Mouse (Mus musculus): Measurements from ENCODE around the gene Nlgn1. TPM values are rescaled to one million over a fixed set of nuclear protein-coding genes. Genes with fewer than 3 reads are reported as not detected.
A peak's percentile ranks its signal among the peaks of the same experiment; 100 is the strongest.

The Nlgn1 gene
- polyA plus RNA-seq, 1 experiment from 2014 or later = 5.8 TPM

- Histone ChIP-seq H3K4me3 (ENCODE audit: low read depth, low read length) (no peak overlapping the region), H3K4me1 (replicated peaks; ENCODE audit: control insufficient read depth, insufficient read depth, low read length) (no peaks in the 10 kb centered on the region), H3K27ac (ENCODE audit: low read depth, low read length) (no peak overlapping the region), H3K4me2 (replicated peaks; ENCODE audit: low read depth, low read length) (no peak overlapping the region), H3K36me3 (ENCODE audit: control insufficient read depth, insufficient read depth, low read length) (no peaks in the 10 kb centered on the region), H3K9me3 (ENCODE audit: control insufficient read depth, low read length) (no peaks in the 10 kb centered on the region), H3K9ac (ENCODE audit: low read depth, low read length) (no peak overlapping the region), H3K27me3 (ENCODE audit: control insufficient read depth, insufficient read depth, low read length) (no peaks in the 10 kb centered on the region)
- DNase-seq (ENCODE audit: low spot score) = no peak
- no peak for ATAC-seq (ENCODE audit: low FRiP score)
- WGBS = 62% methylated on average over 3 of the region's 3 CpGs
Measured at GRCm38 (mm10) chr3:26173613-26174012, 158.6 kb downstream of the Nlgn1 start.

- Histone ChIP-seq H3K9me3 (ENCODE audit: control insufficient read depth, low read length) (no peaks in the 10 kb centered on the region), H3K4me1 (replicated peaks; ENCODE audit: control insufficient read depth, insufficient read depth, low read length) (no peaks in the 10 kb centered on the region), H3K27ac (ENCODE audit: low read depth, low read length) (no peak overlapping the region), H3K4me2 (replicated peaks; ENCODE audit: low read depth, low read length) (no peak overlapping the region), H3K27me3 (ENCODE audit: control insufficient read depth, insufficient read depth, low read length) (no peaks in the 10 kb centered on the region), H3K4me3 (ENCODE audit: low read depth, low read length) (no peak overlapping the region), H3K36me3 (ENCODE audit: control insufficient read depth, insufficient read depth, low read length) (no peaks in the 10 kb centered on the region), H3K9ac (ENCODE audit: low read depth, low read length) (no peak overlapping the region)
- no peak for DNase-seq (ENCODE audit: low spot score)
- no peak for ATAC-seq (ENCODE audit: low FRiP score)
- WGBS = 85% methylated on average over 8 of the region's 8 CpGs
Measured at GRCm38 (mm10) chr3:26166711-26167110, 165.5 kb downstream of the Nlgn1 start.

GRCm38 (mm10) chr3:26153782-26154181 lies 178.5 kb downstream of the Nlgn1 start:
- Histone ChIP-seq H3K4me1 (replicated peaks; ENCODE audit: control insufficient read depth, insufficient read depth, low read length) (no peaks in the 10 kb centered on the region), H3K27me3 (ENCODE audit: control insufficient read depth, insufficient read depth, low read length) (no peaks in the 10 kb centered on the region), H3K36me3 (ENCODE audit: control insufficient read depth, insufficient read depth, low read length) (no peaks in the 10 kb centered on the region), H3K9me3 (ENCODE audit: control insufficient read depth, low read length) (no peaks in the 10 kb centered on the region), H3K9ac (ENCODE audit: low read depth, low read length) (peak overlapping the region; percentile 63), H3K27ac (ENCODE audit: low read depth, low read length) (no peak overlapping the region), H3K4me2 (replicated peaks; ENCODE audit: low read depth, low read length) (peak overlapping the region; percentile 52), H3K4me3 (ENCODE audit: low read depth, low read length) (peak overlapping the region; percentile 50)
- DNase-seq (ENCODE audit: low spot score) (peak; percentile 84), ATAC-seq (ENCODE audit: low FRiP score) (peak; percentile 54)
- WGBS = 2% methylated on average over 9 of the region's 9 CpGs

- peak overlapping the region; percentile 52 for H3K4me2 ChIP-seq (replicated peaks; ENCODE audit: low read depth, low read length)
- under 1% methylated on average over 31 of the region's 31 CpGs for WGBS
- H3K9ac ChIP-seq (ENCODE audit: low read depth, low read length) = peak overlapping the region; percentile 63
- peak overlapping the region; percentile 37; the same call in 1 of the 2 replicates for H3K27ac ChIP-seq (ENCODE audit: low read depth, low read length)
- DNase-seq (ENCODE audit: low spot score) (peak; percentile 72), ATAC-seq (ENCODE audit: low FRiP score) (peak; percentile 59)
- no peaks in the 10 kb centered on the region for H3K9me3 ChIP-seq (ENCODE audit: control insufficient read depth, low read length)
- H3K27me3 ChIP-seq (ENCODE audit: control insufficient read depth, insufficient read depth, low read length) = no peaks in the 10 kb centered on the region
- peak overlapping the region; percentile 50 for H3K4me3 ChIP-seq (ENCODE audit: low read depth, low read length)
- H3K4me1 ChIP-seq (replicated peaks; ENCODE audit: control insufficient read depth, insufficient read depth, low read length) = no peaks in the 10 kb centered on the region
- no peaks in the 10 kb centered on the region for H3K36me3 ChIP-seq (ENCODE audit: control insufficient read depth, insufficient read depth, low read length)
Measured at GRCm38 (mm10) chr3:26153036-26153741, 179.1 kb downstream of the Nlgn1 start.

GRCm38 (mm10) chr3:26152510-26153035 lies 179.7 kb downstream of the Nlgn1 start:
- H3K36me3 ChIP-seq (ENCODE audit: control insufficient read depth, insufficient read depth, low read length) = no peaks in the 10 kb centered on the region
- DNase-seq (ENCODE audit: low spot score) = peak; percentile 61

GRCm38 (mm10) chr3:26151351-26152020 lies 180.8 kb downstream of the Nlgn1 start:
- WGBS = 36% methylated on average over 6 of the region's 6 CpGs
- Histone ChIP-seq H3K9me3 (ENCODE audit: control insufficient read depth, low read length) (no peaks in the 10 kb centered on the region), H3K27me3 (ENCODE audit: control insufficient read depth, insufficient read depth, low read length) (no peaks in the 10 kb centered on the region), H3K36me3 (ENCODE audit: control insufficient read depth, insufficient read depth, low read length) (no peaks in the 10 kb centered on the region), H3K4me3 (ENCODE audit: low read depth, low read length) (no peak overlapping the region), H3K27ac (ENCODE audit: low read depth, low read length) (no peak overlapping the region), H3K4me2 (replicated peaks; ENCODE audit: low read depth, low read length) (no peak overlapping the region), H3K4me1 (replicated peaks; ENCODE audit: control insufficient read depth, insufficient read depth, low read length) (no peaks in the 10 kb centered on the region), H3K9ac (ENCODE audit: low read depth, low read length) (no peak overlapping the region)
- DNase-seq (ENCODE audit: low spot score) (no peak), ATAC-seq (ENCODE audit: low FRiP score) (no peak)

More at GRCm38 (mm10) chr3:26152510-26153035, 179.7 kb downstream of the Nlgn1 start:
- Histone ChIP-seq H3K27me3 (ENCODE audit: control insufficient read depth, insufficient read depth, low read length) (no peaks in the 10 kb centered on the region), H3K9ac (ENCODE audit: low read depth, low read length) (peak overlapping the region; percentile 63), H3K4me3 (ENCODE audit: low read depth, low read length) (peak overlapping the region; percentile 50), H3K4me1 (replicated peaks; ENCODE audit: control insufficient read depth, insufficient read depth, low read length) (no peaks in the 10 kb centered on the region), H3K27ac (ENCODE audit: low read depth, low read length) (peak overlapping the region; percentile 37; the same call in 1 of the 2 replicates), H3K9me3 (ENCODE audit: control insufficient read depth, low read length) (no peaks in the 10 kb centered on the region), H3K4me2 (replicated peaks; ENCODE audit: low read depth, low read length) (peak overlapping the region; percentile 52)
- WGBS = 5% methylated on average over 10 of the region's 10 CpGs
- peak; percentile 42 for ATAC-seq (ENCODE audit: low FRiP score)

GRCm38 (mm10) chr3:26146174-26146573 lies 186.1 kb downstream of the Nlgn1 start:
- no peaks in the 10 kb centered on the region for H3K9me3 ChIP-seq (ENCODE audit: control insufficient read depth, low read length)
- no peaks in the 10 kb centered on the region; the same call in 1 of the 2 replicates for H3K4me1 ChIP-seq (replicated peaks; ENCODE audit: control insufficient read depth, insufficient read depth, low read length)
- ATAC-seq (ENCODE audit: low FRiP score) = peak; percentile 68
- no peak overlapping the region for H3K4me2 ChIP-seq (replicated peaks; ENCODE audit: low read depth, low read length)
- no peak for DNase-seq (ENCODE audit: low spot score)
- no peaks in the 10 kb centered on the region for H3K27me3 ChIP-seq (ENCODE audit: control insufficient read depth, insufficient read depth, low read length)
- WGBS = 48% methylated on average over 3 of the region's 3 CpGs
- no peak overlapping the region for H3K9ac ChIP-seq (ENCODE audit: low read depth, low read length)
- no peak overlapping the region for H3K27ac ChIP-seq (ENCODE audit: low read depth, low read length)
- H3K36me3 ChIP-seq (ENCODE audit: control insufficient read depth, insufficient read depth, low read length) = no peaks in the 10 kb centered on the region
- no peak overlapping the region for H3K4me3 ChIP-seq (ENCODE audit: low read depth, low read length)

- Histone ChIP-seq H3K9ac (ENCODE audit: low read depth, low read length) (no peak overlapping the region), H3K9me3 (ENCODE audit: control insufficient read depth, low read length) (no peaks in the 10 kb centered on the region), H3K4me3 (ENCODE audit: low read depth, low read length) (no peak overlapping the region), H3K27ac (ENCODE audit: low read depth, low read length) (no peak overlapping the region), H3K36me3 (ENCODE audit: control insufficient read depth, insufficient read depth, low read length) (no peaks in the 10 kb centered on the region), H3K4me2 (replicated peaks; ENCODE audit: low read depth, low read length) (no peak overlapping the region), H3K4me1 (replicated peaks; ENCODE audit: control insufficient read depth, insufficient read depth, low read length) (no peaks in the 10 kb centered on the region; the same call in 1 of the 2 replicates), H3K27me3 (ENCODE audit: control insufficient read depth, insufficient read depth, low read length) (no peaks in the 10 kb centered on the region)
- 47% methylated on average over 5 of the region's 5 CpGs for WGBS
- DNase-seq (ENCODE audit: low spot score) (no peak), ATAC-seq (ENCODE audit: low FRiP score) (peak; percentile 48)
Measured at GRCm38 (mm10) chr3:26145441-26145840, 186.8 kb downstream of the Nlgn1 start.

Data from hindbrain, embryonic 11.5 days (tissue).